Mouse (Mus musculus) limb, embryonic 14.5 days (tissue): ENCODE results near the gene Cep112. TPM values are rescaled to one million over a fixed set of nuclear protein-coding genes. Genes with fewer than 3 reads are reported as not detected.
A peak's percentile ranks its signal among the peaks of the same experiment; 100 is the strongest.

Source experiments
- ATAC-seq: fragments of 200-750 bp; cut with Nextera tagmentation; 2 replicates; pipeline ENCODE4 v1.8.0; 2017; ENCODE audit warnings: low read depth, moderate number of reproducible peaks, moderate TSS enrichment; ENCODE audit not compliant: low FRiP score
- DNase-seq: peaks from one replicate; pipeline ENCODE4 v3.0.0-alpha.2; 2015; ENCODE audit warnings: low spot score
- H3K27ac ChIP-seq: fragments of 300-500 bp; sonication (generic); replicated peaks from 2 replicates; pipeline ENCODE4 v1.5.1; 2014; ENCODE audit warnings: low read depth, mild to moderate bottlenecking, low read length, moderate library complexity, mixed read lengths
- H3K27me3 ChIP-seq: fragments of 300-500 bp; sonication (generic); 2 replicates; pipeline ENCODE4 v1.6.1; 2014; ENCODE audit warnings: low read length, mixed read lengths; ENCODE audit not compliant: control insufficient read depth, insufficient read depth
- H3K36me3 ChIP-seq: fragments of 300-500 bp; sonication (generic); 2 replicates; pipeline ENCODE4 v1.6.1; 2014; ENCODE audit warnings: mild to moderate bottlenecking, low read length, moderate library complexity, mixed read lengths; ENCODE audit not compliant: control insufficient read depth, insufficient read depth
- H3K4me1 ChIP-seq: fragments of 300-500 bp; sonication (generic); 2 replicates; pipeline ENCODE4 v1.6.1; 2014; ENCODE audit warnings: antibody characterized with exemption, low read length, mixed read lengths; ENCODE audit not compliant: control insufficient read depth, insufficient read depth
- H3K4me2 ChIP-seq: fragments of 300-500 bp; sonication (generic); replicated peaks from 2 replicates; pipeline ENCODE4 v1.6.1; 2014; ENCODE audit warnings: low read depth, mild to moderate bottlenecking, low read length, moderate library complexity; ENCODE audit not compliant: severe bottlenecking
- H3K4me3 ChIP-seq: fragments of 300-500 bp; sonication (generic); replicated peaks from 2 replicates; pipeline ENCODE4 v1.5.1; 2014; ENCODE audit warnings: low read length
- H3K9ac ChIP-seq: fragments of 300-500 bp; sonication (generic); 2 replicates; pipeline ENCODE4 v1.6.1; 2014; ENCODE audit warnings: mild to moderate bottlenecking, low read depth, low read length, moderate library complexity; ENCODE audit not compliant: severe bottlenecking
- H3K9me3 ChIP-seq: fragments of 300-500 bp; sonication (generic); 2 replicates; pipeline ENCODE4 v1.6.1; 2016; ENCODE audit warnings: low read length; ENCODE audit not compliant: control insufficient read depth
- POLR2A ChIP-seq: fragments of 200-500 bp; IDR thresholded peaks from 2 replicates; pipeline ENCODE4 v1.8.0; 2012; ENCODE audit warnings: inconsistent platforms, mild to moderate bottlenecking, moderate library complexity, borderline replicate concordance; ENCODE audit not compliant: insufficient read depth, insufficient read length; ENCODE audit errors: extremely low read depth
- WGBS: fragments of 180-500 bp; shearing (Covaris S2); extraction: QIAGEN DNeasy Blood & Tissue Kit; methylation state at CpG from one replicate; pipeline ENCODE4 v1.1.7; 2014; 5-methylcytosine and 5-hydroxymethylcytosine counted together
- polyA plus RNA-seq, 2 experiments: library from polyadenylated mRNA; depleted of rRNA in 1 of 2; stranded (reverse) in 1 of 2; unstranded in 1 of 2; fragments of >200 nt; fragmentation: Nextera tagmentation in 1 of 2; extraction: Ambion mirVana in 1 of 2; gene quantifications; 2 replicates each; pipeline versions ENCODE4 v1.2.1 to v1.2.3; 2012 to 2014

Cep112 gene
- polyA plus RNA-seq, 2 experiments: 9.0 to 17.3 TPM

GRCm38 (mm10) chr11:108621434-108621901 lies 196.5 kb downstream of the Cep112 start:
- no peak for ATAC-seq
- peak; percentile 13 for DNase-seq
- Histone ChIP-seq H3K4me3 (no peak overlapping the region), H3K27ac (no peak overlapping the region), H3K9me3 (no peaks in the 10 kb centered on the region), H3K4me1 (0 out of 2 replicates have a peak, but pooled peaks cover 4% of the 10 kb centered on the region), H3K36me3 (no peaks in the 10 kb centered on the region), H3K27me3 (no peaks in the 10 kb centered on the region), H3K9ac (no peak overlapping the region), H3K4me2 (peak overlapping the region; percentile 22; the same call in 1 of the 2 replicates)
- no peak for TF ChIP-seq POLR2A
- WGBS: 31% methylated on average over 9 of the region's 9 CpGs

- DNase-seq: no peak
- no peak overlapping the region for H3K27ac ChIP-seq
- no peak overlapping the region for H3K4me3 ChIP-seq
- ATAC-seq: no peak
- TF ChIP-seq POLR2A: no peak
- H3K4me2 ChIP-seq: no peak overlapping the region
- no peaks in the 10 kb centered on the region for H3K36me3 ChIP-seq
- no peaks in the 10 kb centered on the region for H3K4me1 ChIP-seq
- H3K9me3 ChIP-seq: no peaks in the 10 kb centered on the region
- 80% methylated on average over 5 of the region's 5 CpGs for WGBS
- no peaks in the 10 kb centered on the region for H3K27me3 ChIP-seq
- H3K9ac ChIP-seq: no peak overlapping the region
These were observed 200.7 kb downstream of the Cep112 start for GRCm38 (mm10) chr11:108625546-108626232.

- 78% methylated on average over 2 of the region's 2 CpGs for WGBS
- no peak for TF ChIP-seq POLR2A
- DNase-seq: no peak
- no peak for ATAC-seq
- H3K27ac ChIP-seq: no peak overlapping the region
- H3K4me2 ChIP-seq: no peak overlapping the region
- H3K9ac ChIP-seq: no peak overlapping the region
- no peaks in the 10 kb centered on the region for H3K27me3 ChIP-seq
- H3K9me3 ChIP-seq: no peaks in the 10 kb centered on the region
- H3K36me3 ChIP-seq: no peaks in the 10 kb centered on the region
- H3K4me1 ChIP-seq: no peaks in the 10 kb centered on the region
- H3K4me3 ChIP-seq: no peak overlapping the region
These were observed 212.8 kb downstream of the Cep112 start for GRCm38 (mm10) chr11:108637780-108638179.

GRCm38 (mm10) chr11:108655574-108655973 lies 230.6 kb downstream of the Cep112 start:
- no peaks in the 10 kb centered on the region for H3K9me3 ChIP-seq
- DNase-seq: no peak
- H3K9ac ChIP-seq: no peak overlapping the region
- no peaks in the 10 kb centered on the region for H3K4me1 ChIP-seq
- no peaks in the 10 kb centered on the region for H3K27me3 ChIP-seq
- 63% methylated on average over 2 of the region's 2 CpGs for WGBS
- H3K4me3 ChIP-seq: no peak overlapping the region
- no peak overlapping the region for H3K4me2 ChIP-seq
- H3K27ac ChIP-seq: no peak overlapping the region
- no peak for ATAC-seq
- no peaks in the 10 kb centered on the region for H3K36me3 ChIP-seq
- TF ChIP-seq POLR2A: no peak

- no peak overlapping the region for H3K4me2 ChIP-seq
- no peaks in the 10 kb centered on the region for H3K36me3 ChIP-seq
- H3K9me3 ChIP-seq: no peaks in the 10 kb centered on the region
- TF ChIP-seq POLR2A: no peak
- H3K4me3 ChIP-seq: no peak overlapping the region
- no peak overlapping the region for H3K9ac ChIP-seq
- DNase-seq (no peak), ATAC-seq (no peak)
- 96% methylated on average over 3 of the region's 3 CpGs for whole genome bisulfite sequencing
- no peaks in the 10 kb centered on the region for H3K27me3 ChIP-seq
- no peak overlapping the region for H3K27ac ChIP-seq
- H3K4me1 ChIP-seq: no peaks in the 10 kb centered on the region
These were observed 257.0 kb downstream of the Cep112 start for GRCm38 (mm10) chr11:108682014-108682413.
